Mouse (Mus musculus) lung, postnatal 0 days (tissue): ENCODE measurements around the gene Kif26a.

Experiments
- CTCF ChIP-seq: IDR thresholded peaks from 2 replicates; pipeline ENCODE4 v1.5.1; 2016; ENCODE audit warnings: antibody characterized with exemption, mild to moderate bottlenecking
- EP300 ChIP-seq: IDR thresholded peaks from 2 replicates; pipeline ENCODE4 v1.6.1; 2016; ENCODE audit warnings: antibody characterized with exemption, mild to moderate bottlenecking, control low read depth

DNA sequence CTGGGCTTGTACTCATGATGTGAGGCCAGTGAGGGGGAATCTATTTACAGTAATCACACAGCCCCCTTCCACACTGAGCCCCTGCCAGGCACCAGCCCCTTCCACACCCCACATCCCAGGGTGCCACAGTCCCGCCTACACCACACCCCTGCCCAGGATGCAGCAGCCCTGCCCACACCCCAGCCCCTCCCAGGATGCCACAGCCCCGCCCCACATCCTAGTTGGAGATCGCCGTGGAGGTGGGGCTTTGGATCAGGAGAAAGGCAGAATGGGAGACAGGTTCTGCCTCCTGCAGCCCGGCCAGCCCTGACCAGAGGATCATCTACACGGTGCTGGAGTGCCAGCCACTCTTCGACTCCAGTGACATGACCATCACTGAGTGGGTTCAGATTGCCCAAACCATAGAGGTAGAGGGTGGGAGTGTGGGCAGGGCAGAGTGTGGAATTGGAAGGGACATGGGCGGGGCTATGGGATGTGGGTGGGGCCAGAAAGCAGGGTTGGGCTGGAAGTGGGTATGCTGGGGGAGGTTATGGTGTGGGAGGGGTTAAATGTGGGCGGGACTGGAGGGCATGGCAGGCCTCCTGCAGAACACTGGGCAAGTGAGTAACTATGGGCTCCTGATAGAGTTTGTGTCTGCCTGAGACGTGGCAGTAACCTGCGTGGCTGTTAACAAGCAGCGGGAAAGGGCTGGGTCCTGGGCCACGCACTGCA is 33.2 kb upstream of the Kif26a start:
- TF ChIP-seq CTCF (no peak), EP300 (no peak)
